ENCODE assay signal across 8 mouse cellular contexts in genomic region chr8:88137748-88138484, GRCm38 (mm10). TPM values are rescaled to one million over a fixed set of nuclear protein-coding genes. Genes with fewer than 3 reads are reported as not detected.
DNase-seq lines count a peak whose midpoint lies in the region; ATAC-seq and TF ChIP-seq lines count a peak whose summit lies in the region.

Gene Heatr3 (plus strand): TSS chr8:88137855.

- TF ChIP-seq CTCF in heart, adult 2 months (IDR thresholded peaks at IDR 0.05) = peak; percentile 55

- TF ChIP-seq EP300 in heart, adult 2 months (IDR thresholded peaks at IDR 0.05; ENCODE audit: insufficient read depth, low read depth, low read length) = peak; percentile 75

- intact Hi-C loops in heart, adult 2 months (cut with DNase I) = loop anchor here (2.0 to 10.0 kb wide), 3 partner anchors 19 to 207 kb away; partner anchors contain the start of genes Cnep1r1 and Tent4b

- H3K4me1 ChIP-seq in embryonic facial prominence, embryonic 13.5 days = peaks cover 13% of the 10 kb centered on the region
- peaks cover 2% of the 10 kb centered on the region for H3K4me1 ChIP-seq in heart, adult 2 months (ENCODE audit: control insufficient read depth, insufficient read depth, low read length)
- H3K4me1 ChIP-seq in limb, embryonic 13.5 days = peaks cover 7% of the 10 kb centered on the region
- peaks cover 13% of the 10 kb centered on the region for H3K4me1 ChIP-seq in midbrain, embryonic 16.5 days (ENCODE audit: control insufficient read depth, insufficient read depth, low read length)

- H3K79me2 ChIP-seq in heart, adult 2 months (replicated peaks; ENCODE audit: control insufficient read depth, insufficient read depth, low read length) = no peaks in the 10 kb centered on the region

- ATAC-seq in embryonic facial prominence, embryonic 13.5 days (ENCODE audit: insufficient number of reproducible peaks, insufficient read depth, low FRiP score, low TSS enrichment, low read depth) = peak; percentile 98
- peak; percentile 97 for ATAC-seq in limb, embryonic 13.5 days (ENCODE audit: low FRiP score, low read depth)
- ATAC-seq in midbrain, embryonic 16.5 days = peak; percentile 99

- WGBS in embryonic facial prominence, embryonic 13.5 days = under 1% methylated on average over 70 of the region's 79 CpGs
- under 1% methylated on average over 79 of the region's 79 CpGs for WGBS in heart, adult 2 months
- WGBS in limb, embryonic 13.5 days = under 1% methylated on average over 79 of the region's 79 CpGs
- under 1% methylated on average over 76 of the region's 79 CpGs for WGBS in midbrain, embryonic 16.5 days

- peak within 1 kb of the TSS; percentile 92 for H3K4me3 ChIP-seq in embryonic facial prominence, embryonic 13.5 days
- H3K4me3 ChIP-seq in heart, adult 2 months = peak within 1 kb of the TSS; percentile 78
- peak within 1 kb of the TSS; percentile 90 for H3K4me3 ChIP-seq in limb, embryonic 13.5 days
- peak within 1 kb of the TSS; percentile 67 for H3K4me3 ChIP-seq in midbrain, embryonic 16.5 days (ENCODE audit: low read depth, low read length)

- peak within 1 kb of the TSS; percentile 79 for H3K4me2 ChIP-seq in embryonic facial prominence, embryonic 13.5 days
- peak within 1 kb of the TSS; percentile 79 for H3K4me2 ChIP-seq in limb, embryonic 13.5 days (replicated peaks)
- H3K4me2 ChIP-seq in midbrain, embryonic 16.5 days (ENCODE audit: low read length) = peak within 1 kb of the TSS; percentile 69

- peak within 1 kb of the TSS; percentile 87 for H3K9ac ChIP-seq in embryonic facial prominence, embryonic 13.5 days
- H3K9ac ChIP-seq in heart, adult 2 months (ENCODE audit: low read depth, low read length) = peak within 1 kb of the TSS; percentile 78
- H3K9ac ChIP-seq in limb, embryonic 13.5 days = peak within 1 kb of the TSS; percentile 87
- peak within 1 kb of the TSS; percentile 87 for H3K9ac ChIP-seq in midbrain, embryonic 16.5 days (ENCODE audit: low read depth, low read length)

- no peaks in the 10 kb centered on the region for H3K9me3 ChIP-seq in embryonic facial prominence, embryonic 13.5 days
- H3K9me3 ChIP-seq in limb, embryonic 13.5 days = no peaks in the 10 kb centered on the region
- no peaks in the 10 kb centered on the region for H3K9me3 ChIP-seq in midbrain, embryonic 16.5 days (replicated peaks; ENCODE audit: control insufficient read depth, low read length, poor library complexity, severe bottlenecking)

- H3K27ac ChIP-seq in embryonic facial prominence, embryonic 13.5 days = peak within 1 kb of the TSS; percentile 95
- peak within 1 kb of the TSS; percentile 93 for H3K27ac ChIP-seq in heart, adult 2 months
- peak within 1 kb of the TSS; percentile 95 for H3K27ac ChIP-seq in limb, embryonic 13.5 days
- peak within 1 kb of the TSS; percentile 93 for H3K27ac ChIP-seq in midbrain, embryonic 16.5 days (ENCODE audit: low read length)

- peaks cover 61% of the 10 kb centered on the region for H3K36me3 ChIP-seq in embryonic facial prominence, embryonic 13.5 days
- peaks cover 2% of the 10 kb centered on the region for H3K36me3 ChIP-seq in heart, adult 2 months (ENCODE audit: control insufficient read depth, insufficient read depth, low read length)
- peaks cover 65% of the 10 kb centered on the region for H3K36me3 ChIP-seq in limb, embryonic 13.5 days
- peaks cover 20% of the 10 kb centered on the region for H3K36me3 ChIP-seq in midbrain, embryonic 16.5 days (ENCODE audit: control insufficient read depth, insufficient read depth, low read length)

- TF ChIP-seq POLR2A in heart, adult 2 months (IDR thresholded peaks at IDR 0.05; ENCODE audit: insufficient read depth, low read depth, low read length) = peak; percentile 90

- H3K27me3 ChIP-seq in embryonic facial prominence, embryonic 13.5 days = no peaks in the 10 kb centered on the region
- H3K27me3 ChIP-seq in heart, adult 2 months (ENCODE audit: control insufficient read depth, insufficient read depth, low read length) = no peaks in the 10 kb centered on the region
- no peaks in the 10 kb centered on the region for H3K27me3 ChIP-seq in limb, embryonic 13.5 days
- no peaks in the 10 kb centered on the region for H3K27me3 ChIP-seq in midbrain, embryonic 16.5 days (ENCODE audit: control insufficient read depth, insufficient read depth, low read depth, low read length)

- DNase-seq in 3134 (ENCODE audit: extremely low read depth, insufficient read length, low spot score) = peak; percentile 96
- DNase-seq in adrenal gland, postnatal 36 days = peak; percentile 97
- DNase-seq in heart, adult 2 months = peak; percentile 95 to 98
- DNase-seq in kidney, adult 8-10 months = peak; percentile 95 to 98
- peak; percentile 93 to 94 for DNase-seq in spleen, postnatal 10 days (ENCODE audit: low spot score in 2 of 2)

RNA-seq across cellular contexts. Expression of gene Heatr3, which starts in this region (rescaled TPM):
- 10 to 100 TPM; 31.5 to 34.3 TPM for total RNA-seq in adrenal gland, postnatal 36 days (2021)
- polyA plus RNA-seq in embryonic facial prominence, embryonic 13.5 days (2015; fragmentation: Nextera tagmentation; extraction: Ambion mirVana) = 55.8 and 56.4 TPM in 2 replicates
- total RNA-seq in heart, adult 2 months (2021) = 10 to 100 TPM; 21.0 to 21.4 TPM
- polyA plus RNA-seq in heart, adult 2 months (2012; rRNA removed) = 14.4 and 29.1 TPM in 2 replicates
- polyA plus RNA-seq in limb, embryonic 13.5 days (2015; fragmentation: Nextera tagmentation; extraction: Ambion mirVana) = 51.3 and 52.0 TPM in 2 replicates
- 34.9 and 37.9 TPM in 2 replicates for polyA plus RNA-seq in midbrain, embryonic 16.5 days (2015; fragmentation: Nextera tagmentation; extraction: Ambion mirVana)

Comparison
In these comparisons a context has a peak if more than half of its experiments do, and no peak if none do; other contexts are left out.
1. Peak in every context shown above with its lines: DNase-seq, ATAC-seq, H3K4me3 ChIP-seq and H3K27ac ChIP-seq.